Mouse (Mus musculus) naive thymus-derived CD4-positive, alpha-beta T cell, adult 2 months (primary cell): ENCODE results near the gene Tbc1d14.

Experiments used
- DNase-seq: peaks from one replicate; pipeline ENCODE4 v3.0.0-alpha.2; 2011; ENCODE audit warnings: low read depth

Gene Tbc1d14

DNA sequence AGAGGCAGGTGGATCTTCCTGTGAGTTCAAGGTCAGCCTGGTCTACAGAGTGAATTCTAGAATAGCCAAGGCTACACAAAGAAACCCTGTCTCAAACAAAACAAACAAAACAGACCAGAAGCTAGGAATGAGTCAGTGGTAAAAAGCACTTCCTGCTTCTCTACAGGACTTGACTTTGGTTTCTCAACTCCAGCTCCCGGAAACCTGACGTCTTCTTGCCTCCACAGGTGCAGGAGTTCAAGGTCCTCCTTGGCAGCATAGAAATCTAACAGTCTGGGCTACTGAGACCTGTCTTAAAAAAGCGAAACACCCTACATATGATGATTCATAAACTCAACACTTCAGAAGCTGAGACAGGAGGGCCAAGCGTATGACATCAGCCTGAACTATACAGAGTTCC lies 39.2 kb downstream of the Tbc1d14 start:
- peak; percentile 75 for DNase-seq

DNA sequence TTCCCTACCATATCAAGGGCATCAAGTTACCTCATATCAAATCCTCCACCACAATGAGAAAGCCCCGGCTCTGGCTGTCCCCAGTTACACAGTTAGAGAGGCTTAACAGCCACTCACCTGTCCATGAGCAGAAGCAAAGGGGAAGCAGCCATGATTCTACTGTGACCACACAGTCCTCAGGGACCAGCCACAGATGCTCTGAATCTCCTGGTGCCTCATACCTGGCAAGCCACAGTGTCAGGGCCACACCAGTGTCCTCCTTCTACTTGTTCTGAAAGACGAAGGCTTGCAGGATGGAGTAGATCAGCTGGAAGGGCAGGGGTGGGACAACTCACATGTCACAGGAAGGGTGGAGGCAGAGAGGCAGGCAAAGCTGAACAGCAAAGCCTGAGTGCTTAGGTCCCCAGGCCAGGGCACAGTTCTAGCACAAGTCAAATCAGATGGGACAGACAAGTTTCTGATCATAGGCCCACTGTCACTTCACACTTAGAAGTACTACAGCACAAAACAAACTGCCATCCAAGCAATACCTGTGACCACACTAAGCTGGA lies 39.9 kb downstream of the Tbc1d14 start:
- DNase-seq: peak; percentile 53

DNA sequence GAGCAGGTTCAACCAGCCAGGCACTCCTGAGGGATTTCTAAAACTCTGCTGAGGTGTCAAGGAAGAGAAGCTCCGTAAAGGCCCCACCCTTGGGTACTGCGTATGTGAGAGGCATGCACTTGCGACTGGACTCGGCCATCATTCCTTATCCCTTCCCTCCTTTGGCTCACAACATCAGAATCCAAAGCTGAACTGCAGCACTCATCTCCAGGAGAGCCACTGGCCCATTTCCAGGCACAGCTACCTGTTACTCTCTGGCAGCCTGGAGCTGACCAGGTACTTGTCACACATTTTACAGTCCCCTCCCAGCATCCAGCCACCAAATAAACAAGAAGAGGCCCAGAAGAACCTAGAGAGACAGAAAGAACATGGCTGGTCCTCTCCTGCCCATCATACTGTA lies 40.7 kb downstream of the Tbc1d14 start:
- DNase-seq: no peak

DNA sequence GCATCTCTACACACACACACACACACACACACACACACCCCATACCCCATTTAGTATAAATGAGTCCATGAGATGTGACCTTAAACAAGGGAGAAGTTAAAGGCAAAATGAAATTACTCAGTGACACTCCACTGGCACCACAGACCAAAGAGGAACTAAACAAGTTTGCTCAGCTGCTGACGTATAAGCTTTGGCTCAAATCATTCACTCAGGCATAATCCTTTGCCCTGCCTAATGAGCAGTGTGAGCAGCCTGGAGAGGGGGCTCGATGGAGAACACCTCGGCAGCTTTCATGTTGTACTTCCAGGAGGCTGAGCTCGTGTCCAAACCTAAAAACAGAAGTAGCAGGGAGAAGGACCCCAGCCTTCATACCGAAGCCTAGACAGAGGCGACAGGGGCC lies 43.8 kb downstream of the Tbc1d14 start:
- DNase-seq: no peak

DNA sequence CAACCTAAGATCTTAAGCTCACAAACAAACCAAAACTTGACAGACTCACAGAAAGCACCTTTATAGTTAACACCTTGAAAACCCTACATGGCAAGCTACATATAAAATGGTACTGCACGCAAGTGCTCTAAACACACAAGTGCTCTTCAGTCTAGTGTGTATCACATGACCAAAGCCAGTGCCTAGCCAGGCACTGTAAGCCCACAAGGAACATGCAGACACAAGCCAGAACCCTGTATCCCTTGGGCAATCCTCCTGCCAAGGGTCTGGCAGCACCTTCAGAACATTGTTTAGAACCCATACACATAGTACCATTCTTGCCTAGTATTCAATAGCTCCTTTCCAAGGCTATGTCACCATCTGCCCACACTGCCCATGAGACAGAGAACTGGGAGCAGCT lies 48.3 kb downstream of the Tbc1d14 start:
- DNase-seq: no peak

DNA sequence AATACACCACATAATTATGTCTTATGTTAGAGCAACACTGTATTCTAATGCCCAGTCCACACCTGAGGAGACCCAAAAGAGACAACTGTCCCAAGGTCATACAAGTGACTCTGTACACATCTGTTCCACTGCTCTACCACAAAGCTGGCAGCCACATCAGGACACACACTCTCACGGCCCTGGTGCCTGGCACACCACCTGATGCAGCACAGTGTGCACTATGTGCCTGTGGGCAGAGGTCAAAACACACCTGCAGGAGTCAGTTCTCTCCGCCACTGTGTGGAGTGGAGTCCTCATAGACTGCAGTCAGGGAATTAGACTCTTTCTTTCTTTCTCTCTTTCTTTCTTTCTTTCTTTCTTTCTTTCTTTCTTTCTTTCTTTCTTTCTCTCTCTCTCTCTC lies 52.1 kb downstream of the Tbc1d14 start:
- no peak for DNase-seq

DNA sequence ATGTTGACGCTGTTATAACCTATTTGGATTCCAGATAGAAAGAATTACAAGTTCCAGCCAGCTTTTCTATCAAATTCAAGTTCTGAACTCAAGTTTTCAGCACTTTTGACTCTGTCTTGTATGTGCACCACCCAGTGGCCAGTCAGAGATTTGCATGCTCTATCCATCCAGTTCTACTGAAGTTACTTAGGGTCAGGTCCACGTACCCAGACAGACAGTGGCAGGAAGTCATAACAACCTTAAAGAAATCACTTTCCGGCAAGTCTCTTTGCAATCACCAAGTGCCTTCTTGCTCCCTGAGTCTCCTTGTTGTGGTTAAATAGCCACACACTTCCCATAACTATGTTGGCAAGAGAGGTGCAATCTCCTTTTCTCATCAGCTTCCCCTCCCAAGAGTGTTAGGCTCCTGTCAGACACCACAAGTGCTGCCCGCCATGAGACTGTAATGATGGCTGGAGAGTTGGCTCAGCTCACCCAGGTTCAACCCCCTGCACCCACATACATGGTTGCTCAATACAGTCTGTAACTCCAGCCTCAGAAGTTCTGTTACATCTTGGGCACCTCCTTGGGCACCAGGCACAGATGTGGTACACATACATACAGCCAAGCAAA lies 54.4 kb downstream of the Tbc1d14 start:
- peak; percentile 90 for DNase-seq

DNA sequence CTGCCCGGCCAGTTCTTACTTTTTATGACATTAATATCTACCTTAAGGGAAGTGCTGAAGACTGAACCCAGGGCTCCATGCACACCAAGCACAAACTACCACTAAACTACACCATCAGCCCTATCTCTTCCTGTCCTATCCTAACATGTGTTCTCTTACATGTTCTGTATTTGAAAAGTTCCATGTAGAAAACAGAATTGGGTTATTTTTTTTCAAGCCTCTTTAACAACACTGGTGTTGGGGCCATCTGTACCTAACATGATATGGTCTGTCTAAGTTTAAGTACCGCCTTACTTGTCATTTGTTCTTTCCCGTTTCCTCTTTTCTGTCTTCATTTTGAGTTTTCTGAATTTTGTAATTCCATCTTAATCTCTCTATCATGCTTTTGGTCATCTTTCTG lies 56.7 kb downstream of the Tbc1d14 start:
- no peak for DNase-seq

DNA sequence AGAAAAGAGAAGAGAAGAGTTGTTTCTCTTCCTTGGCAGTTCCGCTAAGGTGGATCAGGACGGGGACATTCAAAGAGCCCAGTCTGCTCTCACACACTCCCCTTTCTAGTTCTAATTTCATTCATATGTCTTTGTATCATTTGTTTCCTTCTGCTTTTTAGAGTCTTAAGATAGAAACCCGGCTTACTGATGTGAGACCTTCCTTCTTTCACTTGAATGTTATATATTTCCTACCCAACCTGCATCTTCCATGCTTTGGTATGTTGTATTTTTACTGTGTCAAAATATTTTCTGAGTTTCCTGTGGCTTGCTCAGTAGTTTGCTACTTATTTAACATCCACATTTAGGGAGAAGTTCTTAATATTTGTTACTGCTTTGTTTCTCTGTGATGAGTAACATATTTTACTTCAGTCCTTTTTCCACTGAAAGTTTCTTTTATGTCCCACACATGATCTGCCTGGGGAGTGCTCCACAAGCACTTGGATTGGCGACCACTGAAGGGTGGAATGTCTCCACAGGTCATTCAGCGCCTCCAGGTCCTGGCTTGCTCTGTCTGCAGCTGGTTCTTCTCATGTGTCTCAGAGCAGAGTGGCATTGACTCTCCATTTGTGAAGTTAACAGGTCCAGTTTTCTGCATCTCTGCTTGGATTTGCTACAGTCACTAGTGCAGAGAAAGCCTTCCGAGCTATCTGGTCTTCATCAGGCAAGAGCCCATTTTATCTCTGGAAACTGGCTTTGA lies 57.5 kb downstream of the Tbc1d14 start:
- DNase-seq: no peak

DNA sequence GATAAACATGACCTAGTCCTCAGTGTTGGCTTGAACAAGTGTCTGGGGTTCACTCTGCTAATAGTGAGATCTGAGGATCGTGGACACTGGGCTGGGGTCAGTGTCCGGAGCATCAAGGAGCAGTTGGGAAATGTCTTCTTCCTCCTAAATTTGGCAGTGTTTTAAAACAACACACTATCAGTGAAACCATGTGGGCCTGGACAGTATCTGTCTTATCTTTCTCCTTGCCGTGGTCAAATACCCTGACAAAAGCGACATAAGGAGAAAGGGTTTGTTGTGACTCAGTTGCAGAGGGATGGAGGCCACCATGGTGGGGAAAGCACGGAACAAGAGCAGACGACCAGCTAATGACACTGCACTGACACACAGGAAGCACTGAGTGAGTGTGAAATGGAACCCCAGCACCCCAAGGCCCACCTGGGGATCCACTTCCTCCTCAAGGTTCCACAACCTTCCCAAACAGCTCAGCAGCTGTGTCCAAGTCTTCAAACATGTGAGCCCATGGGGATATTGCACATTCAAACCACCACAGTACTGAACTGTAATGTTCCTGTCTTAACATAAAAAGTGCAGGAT lies 58.5 kb downstream of the Tbc1d14 start:
- DNase-seq: no peak

DNA sequence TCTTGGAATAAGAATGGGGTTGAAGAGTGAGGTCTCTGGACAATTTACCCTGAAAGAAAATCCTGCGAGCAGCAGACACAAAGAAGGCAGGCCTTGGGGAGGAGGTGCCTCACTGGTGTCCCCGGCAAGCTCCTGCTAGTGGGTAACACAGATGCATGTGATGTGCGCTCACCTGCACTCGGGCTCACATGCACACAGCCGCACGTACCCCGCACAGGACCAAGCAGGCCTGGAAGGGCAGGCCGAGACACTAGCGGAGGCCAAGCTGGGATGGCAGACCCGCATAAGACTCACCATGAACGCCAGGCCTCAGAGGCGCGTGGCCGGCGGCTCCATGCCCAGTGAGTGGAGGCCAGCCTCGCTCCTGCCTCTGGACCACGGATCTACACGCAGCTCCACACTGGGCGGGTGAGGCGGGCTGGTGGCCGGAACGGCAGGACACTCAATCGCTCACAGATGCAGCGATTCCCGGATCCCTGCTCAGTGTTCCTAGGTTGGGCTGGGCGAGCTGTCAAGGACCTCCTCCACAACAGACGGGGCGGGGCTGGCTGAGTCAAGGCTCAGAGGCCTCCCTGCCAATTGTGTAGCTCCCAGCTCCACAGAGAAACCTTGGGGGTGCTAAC lies 62.8 kb downstream of the Tbc1d14 start:
- peak; percentile 51 for DNase-seq

DNA sequence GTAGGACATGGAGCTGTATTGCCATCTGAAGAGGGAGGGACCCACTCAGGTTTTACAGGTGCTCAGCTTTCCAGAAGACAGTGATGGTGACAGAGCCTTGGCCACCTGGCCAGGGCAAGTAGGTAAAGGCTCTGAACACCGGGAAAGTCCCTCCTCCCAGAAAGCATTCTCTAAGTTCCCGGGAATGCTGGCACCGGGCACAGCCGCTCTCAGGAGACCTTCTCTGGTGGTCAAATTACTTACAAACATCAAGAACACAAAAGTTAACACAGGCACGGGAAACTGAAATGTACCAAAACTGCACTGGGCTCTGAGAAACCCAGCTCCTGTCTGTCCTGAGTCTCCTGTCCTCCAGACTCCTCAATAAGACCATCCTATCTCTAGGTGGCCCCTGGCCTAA lies 63.4 kb downstream of the Tbc1d14 start:
- DNase-seq: no peak

DNA sequence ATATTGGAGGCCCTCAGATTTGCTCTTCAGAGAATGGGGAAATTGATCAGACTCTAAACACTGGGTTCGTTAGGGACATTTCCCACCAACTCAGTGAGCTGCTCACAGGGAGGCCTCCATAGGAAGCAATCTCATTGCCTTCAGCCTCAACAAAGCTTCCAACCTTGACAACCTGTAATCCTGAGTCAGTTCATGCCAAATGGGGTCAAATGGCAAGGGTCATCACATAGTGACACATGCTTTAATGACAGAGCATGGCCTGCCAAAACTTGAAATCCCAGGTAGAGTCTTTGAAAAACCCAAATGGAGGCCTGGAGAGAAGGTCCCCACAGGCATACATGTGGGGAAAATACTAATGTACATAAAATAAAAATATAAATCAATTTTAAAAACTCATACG lies 66.2 kb downstream of the Tbc1d14 start:
- DNase-seq: no peak

DNA sequence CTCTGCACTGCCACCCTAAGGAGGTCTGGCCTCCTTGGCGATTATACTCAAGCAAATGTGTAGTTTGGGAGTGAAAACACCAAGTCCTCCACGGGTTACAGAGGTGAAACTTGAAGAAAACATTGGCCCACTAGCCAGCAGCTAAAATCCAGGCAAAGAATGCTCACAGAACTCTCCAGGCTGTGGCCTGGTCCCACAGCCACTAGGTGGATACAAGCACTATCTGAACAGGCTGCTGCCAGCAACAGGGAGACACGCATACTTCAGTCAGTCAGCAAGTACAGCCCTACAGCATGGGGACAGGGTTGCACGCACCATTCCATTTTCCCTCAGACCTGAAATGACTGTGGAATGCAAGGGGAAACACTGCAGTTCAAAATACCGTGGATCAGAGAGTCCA lies 66.8 kb downstream of the Tbc1d14 start:
- no peak for DNase-seq

DNA sequence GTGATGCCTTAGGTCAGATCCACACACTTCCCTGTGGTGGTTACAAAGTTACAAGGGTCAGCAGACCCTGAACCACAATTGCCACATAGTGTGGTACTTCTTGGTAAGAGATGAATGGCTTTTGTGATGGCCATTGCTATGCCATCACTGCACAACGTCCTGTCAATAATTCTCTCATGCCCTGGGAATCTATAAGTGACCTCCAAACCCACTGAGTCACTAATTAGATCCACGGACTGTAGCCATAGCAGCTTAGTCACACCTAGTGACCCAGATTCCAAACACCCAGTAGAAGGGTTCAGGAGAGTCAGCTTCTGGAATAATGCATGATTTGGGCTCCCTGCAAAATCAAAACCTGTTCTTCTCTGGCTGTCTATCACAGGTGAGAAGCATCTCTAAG lies 67.9 kb downstream of the Tbc1d14 start:
- DNase-seq: no peak

DNA sequence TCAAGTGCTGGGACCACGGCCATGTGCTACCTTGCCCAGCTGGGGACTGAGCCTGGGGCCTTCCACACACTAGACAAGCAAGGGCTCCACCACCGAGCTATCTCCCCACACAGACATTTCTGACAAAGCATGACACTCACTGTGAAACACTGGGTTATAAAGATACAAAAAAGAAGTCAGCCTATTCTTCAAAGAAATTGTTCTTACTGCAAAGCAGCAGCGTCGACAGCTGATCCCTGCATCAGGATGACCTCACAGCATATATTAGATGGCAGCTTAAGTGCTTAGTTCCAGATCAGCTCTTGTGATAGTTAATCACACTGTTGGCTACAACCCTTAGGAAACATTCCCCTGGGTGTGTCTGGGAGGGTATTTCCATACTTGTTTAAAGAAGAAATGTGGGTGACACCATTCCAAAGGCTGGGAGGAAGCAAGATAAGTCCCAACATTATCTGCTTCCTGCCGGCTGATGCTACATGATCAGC lies 69.8 kb downstream of the Tbc1d14 start:
- no peak for DNase-seq

DNA sequence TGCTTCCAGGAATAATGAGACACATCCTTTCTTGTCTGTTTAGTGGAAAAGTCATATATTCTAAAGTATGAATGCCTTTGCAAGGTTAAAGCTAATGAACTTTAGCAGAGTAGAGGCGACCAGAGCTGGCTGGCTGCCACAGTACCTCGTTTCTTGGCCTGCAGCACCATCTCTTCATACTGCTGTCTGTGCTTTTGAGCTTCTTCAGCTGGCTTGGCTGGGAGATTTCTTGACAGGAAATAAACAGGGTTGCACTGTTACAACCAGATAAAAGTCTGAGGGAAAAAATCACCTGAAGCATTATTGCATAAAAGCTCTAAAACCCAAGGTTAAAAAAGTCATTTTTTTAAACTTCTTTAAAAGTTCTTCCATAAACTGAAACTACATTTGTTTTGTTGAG lies 70.3 kb downstream of the Tbc1d14 start:
- no peak for DNase-seq

DNA sequence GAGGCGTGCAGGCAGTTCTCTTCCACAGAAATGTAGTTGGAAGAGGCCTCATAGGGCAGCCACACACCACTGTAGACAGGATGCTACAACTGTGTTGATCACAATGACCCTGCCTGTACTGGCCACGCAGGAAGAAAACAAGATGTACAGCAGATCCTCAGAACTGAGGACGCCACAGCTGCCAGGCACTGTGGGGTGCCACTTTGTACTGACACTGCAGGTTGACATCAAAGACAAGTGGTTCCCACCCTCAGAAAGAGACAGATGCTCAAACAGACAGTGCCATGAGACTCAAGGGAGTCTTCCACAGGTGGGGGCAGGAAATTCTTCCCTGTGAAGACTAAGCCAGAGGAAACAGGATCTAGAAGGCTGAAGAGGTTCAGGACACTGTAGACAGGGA lies 73.3 kb downstream of the Tbc1d14 start:
- no peak for DNase-seq

DNA sequence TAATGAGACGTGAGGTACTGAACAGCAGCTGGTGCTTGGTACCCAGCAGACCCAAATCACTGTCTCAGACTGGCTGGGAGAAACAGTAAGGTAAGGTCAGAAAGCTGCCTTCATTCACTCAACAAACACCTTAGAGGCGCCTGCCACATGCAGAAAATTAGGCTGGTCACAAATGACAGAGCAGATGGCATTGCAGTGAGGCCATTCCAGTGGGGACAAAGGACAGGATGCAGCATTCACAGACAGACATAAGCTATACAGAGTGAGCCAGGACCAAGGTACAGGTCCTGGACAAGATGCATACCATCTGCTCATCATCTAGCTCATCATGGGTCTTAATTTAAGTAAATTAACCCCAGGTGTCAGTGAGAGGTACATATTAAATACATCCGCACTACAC lies 75.5 kb downstream of the Tbc1d14 start:
- no peak for DNase-seq

DNA sequence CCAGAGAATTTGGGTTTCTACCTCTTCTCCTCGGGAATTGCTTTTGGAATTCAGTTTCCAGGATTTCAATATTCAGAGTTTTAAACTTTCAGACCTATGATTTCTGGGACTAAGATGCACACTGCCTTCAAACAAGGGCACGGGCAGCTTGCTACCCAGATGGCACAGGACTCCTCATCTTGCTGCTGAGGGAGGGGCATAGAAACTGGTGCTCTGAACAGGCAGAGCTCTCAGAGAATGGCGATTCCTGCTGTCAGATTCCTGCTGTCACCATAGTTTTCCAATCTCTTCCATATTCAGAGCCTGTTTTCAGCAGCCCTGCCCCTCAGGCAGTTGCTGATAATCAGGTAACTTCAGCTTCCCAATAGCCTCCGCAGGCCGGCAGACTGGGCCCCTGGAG lies 77.5 kb downstream of the Tbc1d14 start:
- DNase-seq: no peak

DNA sequence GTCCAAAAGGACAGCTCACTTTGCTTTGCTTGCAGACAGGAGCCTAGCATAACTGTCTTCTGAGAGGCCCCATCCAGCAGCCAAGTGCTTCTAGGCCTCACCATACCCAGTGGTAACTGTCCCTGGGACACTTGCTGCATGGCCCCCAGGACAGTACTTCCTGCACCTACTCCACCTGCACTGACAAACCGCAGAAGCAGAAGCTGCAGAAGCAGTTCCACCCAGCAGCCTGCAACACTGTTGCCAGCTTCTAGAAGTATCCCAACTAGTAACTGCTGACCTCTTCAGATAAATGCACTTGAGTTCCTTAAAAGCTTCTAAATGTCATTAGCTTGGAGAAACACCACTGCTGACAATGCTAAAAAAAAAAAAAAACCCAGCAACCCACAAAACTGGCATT lies 78.0 kb downstream of the Tbc1d14 start:
- DNase-seq: no peak

DNA sequence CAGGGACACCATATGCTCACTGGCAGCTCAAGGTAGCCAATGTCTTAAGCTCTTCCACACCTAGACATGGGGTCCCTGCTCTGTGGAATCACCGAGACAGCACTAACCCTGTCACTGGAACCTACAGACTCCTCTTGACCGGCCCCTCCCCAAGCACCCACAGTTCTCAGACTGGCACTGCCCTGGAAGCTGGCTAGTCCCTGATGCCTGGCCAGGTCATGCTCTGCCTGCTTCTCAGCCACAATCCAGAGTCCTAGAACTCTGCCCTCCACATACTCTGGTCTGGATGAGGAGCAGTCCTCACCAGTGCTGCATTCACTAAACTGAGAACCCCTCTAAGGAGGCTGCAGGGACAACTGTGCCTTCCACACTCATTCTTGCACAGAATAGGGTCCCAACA lies 82.1 kb downstream of the Tbc1d14 start:
- DNase-seq: no peak

DNA sequence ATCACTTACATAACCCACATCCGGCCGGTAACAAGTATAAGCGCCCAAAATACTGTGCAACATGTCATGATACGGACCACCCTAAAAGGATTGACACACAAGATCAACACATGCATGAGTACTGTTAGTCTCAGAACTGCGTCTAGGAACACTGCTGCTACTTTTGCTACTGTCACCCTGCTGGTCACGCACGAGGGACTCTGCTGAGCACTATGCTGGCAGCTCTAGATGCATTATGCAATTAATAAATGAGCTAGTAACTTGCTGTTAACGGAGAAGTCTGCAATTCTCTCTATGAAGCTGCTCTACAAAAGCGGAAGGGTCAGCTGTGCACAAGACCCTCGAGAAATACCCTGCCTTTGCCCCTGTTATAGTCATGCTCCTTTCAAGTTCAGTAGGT lies 84.7 kb downstream of the Tbc1d14 start:
- no peak for DNase-seq
